Mouse (Mus musculus): ENCODE measurements around the gene Rpl12. TPM values are rescaled to one million over a fixed set of nuclear protein-coding genes. Genes with fewer than 3 reads are reported as not detected.

Gene Rpl12
- polyA plus RNA-seq (2012; rRNA removed) (1,366 and 1,484 TPM in 2 replicates), polyA plus RNA-seq (2014; fragmentation: Nextera tagmentation; extraction: Ambion mirVana) (237 and 247 TPM in 2 replicates)

GRCm38 (mm10) chr2:32961192-32961995, at the start of gene Rpl12, which contains the start of gene Lrsam1:
Gene Rpl12 (plus strand): TSS chr2:32961559.
Gene Lrsam1 (minus strand): TSS chr2:32961614.
- peak within 1 kb of the TSS; percentile 74 for H3K4me3 ChIP-seq (replicated peaks; ENCODE audit: low read length)
- ATAC-seq (ENCODE audit: low FRiP score, low read depth) (peak; percentile 91), DNase-seq (ENCODE audit: low spot score) (peak; percentile 96)
- H3K4me1 ChIP-seq (ENCODE audit: control insufficient read depth, insufficient read depth, low read length): peaks cover 23% of the 10 kb centered on the region
- peak within 1 kb of the TSS; percentile 73 for H3K4me2 ChIP-seq (replicated peaks; ENCODE audit: low read depth, low read length, severe bottlenecking)
- TF ChIP-seq POLR2A (IDR thresholded peaks at IDR 0.05; ENCODE audit: borderline replicate concordance, extremely low read depth, insufficient read depth, insufficient read length): peak; percentile 96; the same call in 1 of the 2 replicates
- H3K36me3 ChIP-seq (ENCODE audit: control insufficient read depth, insufficient read depth, low read length): peaks cover 41% of the 10 kb centered on the region
- no peaks in the 10 kb centered on the region for H3K27me3 ChIP-seq (ENCODE audit: control insufficient read depth, insufficient read depth, low read length)
- H3K9me3 ChIP-seq (ENCODE audit: control insufficient read depth, low read length): no peaks in the 10 kb centered on the region
- peak within 1 kb of the TSS; percentile 76 for H3K27ac ChIP-seq (replicated peaks; ENCODE audit: low read depth, low read length)
- 3% methylated on average over 54 of the region's 55 CpGs for WGBS
- H3K9ac ChIP-seq (ENCODE audit: low read depth, low read length, severe bottlenecking): peak within 1 kb of the TSS; percentile 94

- no peak for TF ChIP-seq POLR2A (IDR thresholded peaks at IDR 0.05; ENCODE audit: borderline replicate concordance, extremely low read depth, insufficient read depth, insufficient read length)
- H3K4me3 ChIP-seq (replicated peaks; ENCODE audit: low read length): no peak overlapping the region
- H3K9me3 ChIP-seq (ENCODE audit: control insufficient read depth, low read length): no peaks in the 10 kb centered on the region
- peaks cover 58% of the 10 kb centered on the region for H3K36me3 ChIP-seq (ENCODE audit: control insufficient read depth, insufficient read depth, low read length)
- H3K4me2 ChIP-seq (replicated peaks; ENCODE audit: low read depth, low read length, severe bottlenecking): no peak overlapping the region
- 85% methylated on average over 7 of the region's 7 CpGs for WGBS
- H3K27me3 ChIP-seq (ENCODE audit: control insufficient read depth, insufficient read depth, low read length): no peaks in the 10 kb centered on the region
- H3K9ac ChIP-seq (ENCODE audit: low read depth, low read length, severe bottlenecking): no peak overlapping the region
- no peak overlapping the region for H3K27ac ChIP-seq (replicated peaks; ENCODE audit: low read depth, low read length)
- no peak for DNase-seq (ENCODE audit: low spot score)
- peaks cover 24% of the 10 kb centered on the region for H3K4me1 ChIP-seq (ENCODE audit: control insufficient read depth, insufficient read depth, low read length)
- ATAC-seq (ENCODE audit: low FRiP score, low read depth): no peak
Measured at GRCm38 (mm10) chr2:32911639-32912182, 49.6 kb upstream of the Rpl12 start.

- no peak; the same call in 1 of the 2 replicates for ATAC-seq (ENCODE audit: low FRiP score, low read depth)
- H3K27ac ChIP-seq (replicated peaks; ENCODE audit: low read depth, low read length): no peak overlapping the region
- peak; percentile 96 for DNase-seq (ENCODE audit: low spot score)
- no peak overlapping the region for H3K4me3 ChIP-seq (replicated peaks; ENCODE audit: low read length)
- TF ChIP-seq POLR2A (IDR thresholded peaks at IDR 0.05; ENCODE audit: borderline replicate concordance, extremely low read depth, insufficient read depth, insufficient read length): peak; percentile 46; the same call in 1 of the 2 replicates
- WGBS: 31% methylated on average over 19 of the region's 19 CpGs
- peaks cover 22% of the 10 kb centered on the region for H3K4me1 ChIP-seq (ENCODE audit: control insufficient read depth, insufficient read depth, low read length)
- H3K9me3 ChIP-seq (ENCODE audit: control insufficient read depth, low read length): no peaks in the 10 kb centered on the region
- no peaks in the 10 kb centered on the region for H3K27me3 ChIP-seq (ENCODE audit: control insufficient read depth, insufficient read depth, low read length)
- H3K4me2 ChIP-seq (replicated peaks; ENCODE audit: low read depth, low read length, severe bottlenecking): no peak overlapping the region
- peaks cover 59% of the 10 kb centered on the region for H3K36me3 ChIP-seq (ENCODE audit: control insufficient read depth, insufficient read depth, low read length)
- H3K9ac ChIP-seq (ENCODE audit: low read depth, low read length, severe bottlenecking): no peak overlapping the region
Measured at GRCm38 (mm10) chr2:32912210-32912804, 49.1 kb upstream of the Rpl12 start.

DNA sequence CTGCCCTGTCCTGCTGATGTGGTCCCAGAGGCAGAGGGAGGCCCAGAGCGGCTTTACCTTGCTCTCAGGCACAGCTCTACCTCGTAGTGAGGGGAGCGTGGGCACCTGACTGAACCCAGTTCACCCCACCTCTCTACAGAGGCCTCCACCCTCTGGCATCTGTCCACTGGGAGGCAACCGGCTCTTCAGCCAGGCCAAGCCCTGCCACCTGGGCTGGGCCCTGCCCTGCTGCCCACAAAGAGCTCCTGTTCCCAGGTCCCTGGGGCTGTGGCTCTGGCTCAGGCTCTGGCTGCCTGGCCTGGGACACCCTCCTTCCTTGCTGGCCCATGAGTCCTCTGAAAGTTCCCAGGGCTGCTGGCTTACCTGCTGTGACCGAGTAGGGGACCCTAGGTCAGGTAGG, 47.0 kb upstream of the Rpl12 start:
- H3K9me3 ChIP-seq (ENCODE audit: control insufficient read depth, low read length): no peaks in the 10 kb centered on the region
- no peak overlapping the region for H3K4me2 ChIP-seq (replicated peaks; ENCODE audit: low read depth, low read length, severe bottlenecking)
- H3K36me3 ChIP-seq (ENCODE audit: control insufficient read depth, insufficient read depth, low read length): peaks cover 77% of the 10 kb centered on the region

DNA sequence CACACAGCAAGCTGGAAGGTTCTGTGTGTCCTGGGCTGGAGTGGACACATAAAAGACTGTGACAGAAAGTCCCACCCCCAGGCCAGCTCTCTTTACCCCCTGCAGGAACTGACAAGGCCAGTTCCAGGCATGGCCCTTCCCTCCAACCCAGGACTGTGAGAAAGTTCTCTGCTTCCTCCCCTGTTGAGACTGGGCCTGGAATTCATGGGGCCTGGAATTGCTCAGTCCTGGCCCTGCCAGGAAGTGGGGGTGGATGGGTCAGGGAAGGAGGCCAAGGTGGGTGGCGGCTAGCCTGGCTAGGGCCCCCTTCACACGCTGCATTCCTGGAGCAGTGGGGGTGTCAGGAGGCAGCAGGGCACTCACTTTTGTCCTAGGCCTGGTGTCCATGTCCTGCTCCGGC, 46.5 kb upstream of the Rpl12 start:
- peak overlapping the region; percentile 43 for H3K9ac ChIP-seq (ENCODE audit: low read depth, low read length, severe bottlenecking)
- peaks cover 9% of the 10 kb centered on the region for H3K4me1 ChIP-seq (ENCODE audit: control insufficient read depth, insufficient read depth, low read length)
- peaks cover 80% of the 10 kb centered on the region for H3K36me3 ChIP-seq (ENCODE audit: control insufficient read depth, insufficient read depth, low read length)

More for the DNA sequence above, 47.0 kb upstream of the Rpl12 start:
- Histone ChIP-seq H3K27ac (replicated peaks; ENCODE audit: low read depth, low read length) (peak overlapping the region; percentile 65), H3K9ac (ENCODE audit: low read depth, low read length, severe bottlenecking) (peak overlapping the region; percentile 43), H3K4me1 (ENCODE audit: control insufficient read depth, insufficient read depth, low read length) (peaks cover 9% of the 10 kb centered on the region), H3K4me3 (replicated peaks; ENCODE audit: low read length) (no peak overlapping the region), H3K27me3 (ENCODE audit: control insufficient read depth, insufficient read depth, low read length) (no peaks in the 10 kb centered on the region)
- WGBS: 64% methylated on average over 5 of the region's 5 CpGs
- no peak for ATAC-seq (ENCODE audit: low FRiP score, low read depth)
- no peak for TF ChIP-seq POLR2A (IDR thresholded peaks at IDR 0.05; ENCODE audit: borderline replicate concordance, extremely low read depth, insufficient read depth, insufficient read length)
- peak; percentile 8 for DNase-seq (ENCODE audit: low spot score)

More for the DNA sequence above, 46.5 kb upstream of the Rpl12 start:
- Histone ChIP-seq H3K4me3 (replicated peaks; ENCODE audit: low read length) (no peak overlapping the region), H3K9me3 (ENCODE audit: control insufficient read depth, low read length) (no peaks in the 10 kb centered on the region), H3K27ac (replicated peaks; ENCODE audit: low read depth, low read length) (peak overlapping the region; percentile 65), H3K27me3 (ENCODE audit: control insufficient read depth, insufficient read depth, low read length) (no peaks in the 10 kb centered on the region), H3K4me2 (replicated peaks; ENCODE audit: low read depth, low read length, severe bottlenecking) (no peak overlapping the region)
- DNase-seq (ENCODE audit: low spot score) (peak; percentile 40), ATAC-seq (ENCODE audit: low FRiP score, low read depth) (peak; percentile 17; the same call in 1 of the 2 replicates)
- whole genome bisulfite sequencing: 38% methylated on average over 3 of the region's 3 CpGs
- no peak for TF ChIP-seq POLR2A (IDR thresholded peaks at IDR 0.05; ENCODE audit: borderline replicate concordance, extremely low read depth, insufficient read depth, insufficient read length)
